Mouse (Mus musculus) neural tube, embryonic 14.5 days (tissue): ENCODE data around the gene Aqp7. TPM values are rescaled to one million over a fixed set of nuclear protein-coding genes. Genes with fewer than 3 reads are reported as not detected.

Experiments used
- ATAC-seq: fragments of 200-750 bp; cut with Nextera tagmentation; 2 replicates; pipeline ENCODE4 v1.8.0; 2017; ENCODE audit warnings: low read depth, mild to moderate bottlenecking, moderate TSS enrichment, moderate library complexity
- H3K27ac ChIP-seq: fragments of 300-500 bp; sonication (generic); 2 replicates; pipeline ENCODE4 v1.5.1; 2014; ENCODE audit warnings: low read depth, mild to moderate bottlenecking, control low read depth, low read length, moderate library complexity, mixed read lengths
- H3K27me3 ChIP-seq: fragments of 300-500 bp; sonication (generic); 2 replicates; pipeline ENCODE4 v1.6.1; 2014; ENCODE audit warnings: low read length; ENCODE audit not compliant: control insufficient read depth, insufficient read depth
- H3K36me3 ChIP-seq: fragments of 300-500 bp; sonication (generic); 2 replicates; pipeline ENCODE4 v1.6.1; 2014; ENCODE audit warnings: low read length, mixed read lengths; ENCODE audit not compliant: control insufficient read depth, insufficient read depth
- H3K4me1 ChIP-seq: fragments of 300-500 bp; sonication (generic); 2 replicates; pipeline ENCODE4 v1.6.1; 2014; ENCODE audit warnings: low read length; ENCODE audit not compliant: control insufficient read depth, insufficient read depth
- H3K4me2 ChIP-seq: fragments of 300-500 bp; sonication (generic); 2 replicates; pipeline ENCODE4 v1.6.1; 2014; ENCODE audit warnings: mild to moderate bottlenecking, low read depth, low read length, control low read depth
- H3K4me3 ChIP-seq: fragments of 300-500 bp; sonication (generic); 2 replicates; pipeline ENCODE4 v1.5.1; 2014; ENCODE audit warnings: low read depth, low read length, control low read depth, mixed read lengths
- H3K9ac ChIP-seq: fragments of 300-500 bp; sonication (generic); replicated peaks from 2 replicates; pipeline ENCODE4 v1.6.1; 2014; ENCODE audit warnings: low read depth, mild to moderate bottlenecking, control low read depth, low read length, mixed read lengths
- H3K9me3 ChIP-seq: fragments of 300-500 bp; sonication (generic); 2 replicates; pipeline ENCODE4 v1.6.1; 2016; ENCODE audit warnings: low read length; ENCODE audit not compliant: control insufficient read depth
- WGBS: fragments of 180-500 bp; shearing (Covaris S2); extraction: QIAGEN DNeasy Blood & Tissue Kit; methylation state at CpG from one replicate; pipeline ENCODE4 v1.1.7; 2014; 5-methylcytosine and 5-hydroxymethylcytosine counted together
- polyA plus RNA-seq: library from polyadenylated mRNA; unstranded; fragments of >200 nt; fragmentation: Nextera tagmentation; extraction: Ambion mirVana; gene quantifications from 2 replicates; pipeline ENCODE4 v1.2.1, GENCODE M21; 2014

Gene Aqp7
- polyA plus RNA-seq, 1 experiment from 2014 or later: not detected

GRCm38 (mm10) chr4:41050726-41051675 is 3.1 kb upstream of the Aqp7 start:
- Histone ChIP-seq H3K9ac (0 out of 2 replicates have a peak overlapping the region, but pooled peaks have one; percentile 39), H3K4me1 (no peaks in the 10 kb centered on the region), H3K27ac (no peak overlapping the region), H3K9me3 (no peaks in the 10 kb centered on the region), H3K4me3 (no peak overlapping the region), H3K36me3 (no peaks in the 10 kb centered on the region), H3K27me3 (no peaks in the 10 kb centered on the region), H3K4me2 (peak overlapping the region; percentile 41; the same call in 1 of the 2 replicates)
- ATAC-seq: peak; percentile 85
- WGBS: 38% methylated on average over 16 of the region's 16 CpGs

GRCm38 (mm10) chr4:41048926-41049325 is 987 bp upstream of the Aqp7 start:
- no peaks in the 10 kb centered on the region for H3K36me3 ChIP-seq
- H3K27ac ChIP-seq: no peak overlapping the region
- no peak overlapping the region for H3K4me2 ChIP-seq
- H3K27me3 ChIP-seq: no peaks in the 10 kb centered on the region
- no peaks in the 10 kb centered on the region for H3K9me3 ChIP-seq
- WGBS: 72% methylated on average over 2 of the region's 2 CpGs
- H3K4me1 ChIP-seq: no peaks in the 10 kb centered on the region
- ATAC-seq: no peak
- 0 out of 2 replicates have a peak overlapping the region, but pooled peaks have one; percentile 11 for H3K9ac ChIP-seq
- H3K4me3 ChIP-seq: no peak overlapping the region

- 90% methylated on average over 13 of the region's 13 CpGs for WGBS
- H3K27ac ChIP-seq: no peak overlapping the region
- ATAC-seq: no peak
- H3K4me3 ChIP-seq: no peak overlapping the region
- H3K4me2 ChIP-seq: no peak overlapping the region
- H3K9me3 ChIP-seq: no peaks in the 10 kb centered on the region
- H3K27me3 ChIP-seq: no peaks in the 10 kb centered on the region
- no peak overlapping the region for H3K9ac ChIP-seq
- H3K36me3 ChIP-seq: no peaks in the 10 kb centered on the region
- H3K4me1 ChIP-seq: no peaks in the 10 kb centered on the region
These were observed 1.6 kb downstream of the Aqp7 start for GRCm38 (mm10) chr4:41046254-41046795.

- no peaks in the 10 kb centered on the region for H3K27me3 ChIP-seq
- no peak overlapping the region for H3K4me3 ChIP-seq
- no peaks in the 10 kb centered on the region for H3K36me3 ChIP-seq
- no peak for ATAC-seq
- H3K9me3 ChIP-seq: no peaks in the 10 kb centered on the region
- no peak overlapping the region for H3K27ac ChIP-seq
- no peak overlapping the region for H3K4me2 ChIP-seq
- H3K9ac ChIP-seq: no peak overlapping the region
- 85% methylated on average over 3 of the region's 3 CpGs for WGBS
- H3K4me1 ChIP-seq: no peaks in the 10 kb centered on the region
These were observed 2.7 kb downstream of the Aqp7 start for GRCm38 (mm10) chr4:41045288-41045687.

- Histone ChIP-seq H3K27ac (no peak overlapping the region), H3K4me3 (no peak overlapping the region), H3K9ac (no peak overlapping the region), H3K36me3 (no peaks in the 10 kb centered on the region), H3K4me2 (no peak overlapping the region), H3K27me3 (no peaks in the 10 kb centered on the region), H3K4me1 (no peaks in the 10 kb centered on the region), H3K9me3 (no peaks in the 10 kb centered on the region)
- no peak for ATAC-seq
- 83% methylated on average over 5 of the region's 5 CpGs for WGBS
These were observed 4.0 kb downstream of the Aqp7 start for GRCm38 (mm10) chr4:41043961-41044360.

- Histone ChIP-seq H3K36me3 (no peaks in the 10 kb centered on the region), H3K9ac (no peak overlapping the region), H3K4me2 (no peak overlapping the region), H3K4me1 (no peaks in the 10 kb centered on the region), H3K4me3 (no peak overlapping the region), H3K9me3 (no peaks in the 10 kb centered on the region), H3K27ac (no peak overlapping the region), H3K27me3 (no peaks in the 10 kb centered on the region)
- 84% methylated on average over 12 of the region's 12 CpGs for WGBS
- ATAC-seq: no peak
These were observed 5.1 kb downstream of the Aqp7 start for GRCm38 (mm10) chr4:41042880-41043279.

GRCm38 (mm10) chr4:41040983-41041382 is 7.0 kb downstream of the Aqp7 start:
- H3K4me3 ChIP-seq: no peak overlapping the region
- H3K4me1 ChIP-seq: no peaks in the 10 kb centered on the region
- H3K36me3 ChIP-seq: no peaks in the 10 kb centered on the region
- ATAC-seq: no peak
- H3K9me3 ChIP-seq: no peaks in the 10 kb centered on the region
- H3K4me2 ChIP-seq: no peak overlapping the region
- no peaks in the 10 kb centered on the region for H3K27me3 ChIP-seq
- H3K27ac ChIP-seq: no peak overlapping the region
- no peak overlapping the region for H3K9ac ChIP-seq
- WGBS: 76% methylated on average over 7 of the region's 7 CpGs

- Histone ChIP-seq H3K27ac (no peak overlapping the region), H3K9ac (no peak overlapping the region), H3K4me1 (no peaks in the 10 kb centered on the region), H3K36me3 (no peaks in the 10 kb centered on the region), H3K4me3 (no peak overlapping the region), H3K4me2 (no peak overlapping the region), H3K27me3 (no peaks in the 10 kb centered on the region), H3K9me3 (no peaks in the 10 kb centered on the region)
- ATAC-seq: no peak
- WGBS: 73% methylated on average over 3 of the region's 3 CpGs
These were observed 10.0 kb downstream of the Aqp7 start for GRCm38 (mm10) chr4:41037942-41038341.

- Histone ChIP-seq H3K36me3 (no peaks in the 10 kb centered on the region), H3K9ac (no peak overlapping the region), H3K4me2 (no peak overlapping the region), H3K9me3 (no peaks in the 10 kb centered on the region), H3K4me3 (no peak overlapping the region), H3K4me1 (no peaks in the 10 kb centered on the region), H3K27me3 (no peaks in the 10 kb centered on the region), H3K27ac (no peak overlapping the region)
- no peak for ATAC-seq
- WGBS: 86% methylated on average over 3 of the region's 3 CpGs
These were observed 16.7 kb downstream of the Aqp7 start for GRCm38 (mm10) chr4:41031242-41031641.
